ENCODE assay signal across 16 mouse cellular contexts in genomic region chr17:49063789-49064188, GRCm38 (mm10).
DNase-seq lines count a peak whose midpoint lies in the region; ATAC-seq lines count a peak whose summit lies in the region.
"Had no signal": no experiment of that assay in that cellular context is flagged by ENCODE, and none has a peak within 500 bp of the region (broad histone marks: within the 10 kb centered on the region; RNA-seq: fewer than 3 reads in every experiment).

No protein-coding gene starts in this region.

- peak; percentile 67 for ATAC-seq in forebrain, embryonic 13.5 days
- ATAC-seq in forebrain, embryonic 12.5 days (ENCODE audit: low FRiP score): no peak
- ATAC-seq in forebrain, embryonic 16.5 days: peak; percentile 63
- ATAC-seq in midbrain, embryonic 15.5 days (replicated peaks): 0 out of 2 replicates have a peak, but pooled peaks have one; percentile 9
- ATAC-seq in megakaryocyte progenitor cell, adult 5-6 weeks (replicated peaks; ENCODE audit: poor library complexity): no peak
- ATAC-seq: intestine, embryonic 16.5 days had no signal

- H3K27me3 ChIP-seq in forebrain, embryonic 13.5 days: no peaks in the 10 kb centered on the region
- no peaks in the 10 kb centered on the region for H3K27me3 ChIP-seq in forebrain, embryonic 12.5 days
- H3K27me3 ChIP-seq in forebrain, embryonic 16.5 days (replicated peaks; ENCODE audit: control insufficient read depth, insufficient read depth, low read length): no peaks in the 10 kb centered on the region
- no peaks in the 10 kb centered on the region for H3K27me3 ChIP-seq in midbrain, embryonic 15.5 days (replicated peaks)
- H3K27me3 ChIP-seq: embryonic facial prominence, embryonic 13.5 days; megakaryocyte, embryonic 14.5 days had no signal

- DNase-seq in layer of hippocampus, postnatal 14 days (ENCODE audit: low spot score in 2 of 2): peak; percentile 21 to 45
- no peak for DNase-seq in layer of hippocampus, postnatal 36 days
- DNase-seq in retina, embryonic 14.5 days (ENCODE audit: low spot score): no peak
- DNase-seq: adrenal gland, postnatal 10 days; cerebellum, adult 9-11 months; kidney, postnatal 25 days; thymus, adult 2 months had no signal

- no peaks in the 10 kb centered on the region for H3K36me3 ChIP-seq in forebrain, embryonic 13.5 days (ENCODE audit: poor library complexity, severe bottlenecking)
- H3K36me3 ChIP-seq in forebrain, embryonic 12.5 days (replicated peaks): no peaks in the 10 kb centered on the region
- no peaks in the 10 kb centered on the region for H3K36me3 ChIP-seq in forebrain, embryonic 16.5 days (ENCODE audit: control insufficient read depth, insufficient read depth)
- H3K36me3 ChIP-seq in midbrain, embryonic 15.5 days (replicated peaks): no peaks in the 10 kb centered on the region
- H3K36me3 ChIP-seq: embryonic facial prominence, embryonic 13.5 days had no signal

- WGBS in forebrain, embryonic 13.5 days: 49% methylated on average over 3 of the region's 3 CpGs
- WGBS in forebrain, embryonic 12.5 days: 44% methylated on average over 3 of the region's 3 CpGs
- WGBS in forebrain, embryonic 16.5 days: 37% methylated on average over 3 of the region's 3 CpGs
- WGBS in midbrain, embryonic 15.5 days: 34% methylated on average over 3 of the region's 3 CpGs

- no peak overlapping the region for H3K9ac ChIP-seq in forebrain, embryonic 13.5 days
- H3K9ac ChIP-seq in forebrain, embryonic 12.5 days: no peak overlapping the region
- no peak overlapping the region for H3K9ac ChIP-seq in forebrain, embryonic 16.5 days (replicated peaks; ENCODE audit: low read depth, low read length)
- H3K9ac ChIP-seq in midbrain, embryonic 15.5 days: no peak overlapping the region
- H3K9ac ChIP-seq: embryonic facial prominence, embryonic 13.5 days had no signal

- H3K4me2 ChIP-seq in forebrain, embryonic 13.5 days: no peak overlapping the region
- H3K4me2 ChIP-seq in forebrain, embryonic 12.5 days: no peak overlapping the region
- no peak overlapping the region for H3K4me2 ChIP-seq in forebrain, embryonic 16.5 days (ENCODE audit: low read length)
- H3K4me2 ChIP-seq in midbrain, embryonic 15.5 days: no peak overlapping the region
- H3K4me2 ChIP-seq: embryonic facial prominence, embryonic 13.5 days; liver, embryonic 11.5 days had no signal

- H3K4me3 ChIP-seq in forebrain, embryonic 13.5 days: no peak overlapping the region
- no peak overlapping the region for H3K4me3 ChIP-seq in forebrain, embryonic 12.5 days (replicated peaks)
- no peak overlapping the region for H3K4me3 ChIP-seq in forebrain, embryonic 16.5 days (replicated peaks; ENCODE audit: low read length)
- H3K4me3 ChIP-seq in midbrain, embryonic 15.5 days: no peak overlapping the region
- H3K4me3 ChIP-seq: embryonic facial prominence, embryonic 13.5 days; megakaryocyte, embryonic 14.5 days had no signal

- H3K9me3 ChIP-seq in forebrain, embryonic 13.5 days (replicated peaks): no peaks in the 10 kb centered on the region
- no peaks in the 10 kb centered on the region for H3K9me3 ChIP-seq in forebrain, embryonic 12.5 days
- no peaks in the 10 kb centered on the region for H3K9me3 ChIP-seq in forebrain, embryonic 16.5 days (ENCODE audit: control insufficient read depth, low read length)
- H3K9me3 ChIP-seq in midbrain, embryonic 15.5 days: no peaks in the 10 kb centered on the region
- H3K9me3 ChIP-seq: embryonic facial prominence, embryonic 13.5 days had no signal

- peaks cover 18% of the 10 kb centered on the region; the same call in 1 of the 2 replicates for H3K4me1 ChIP-seq in forebrain, embryonic 13.5 days
- H3K4me1 ChIP-seq in forebrain, embryonic 12.5 days: peaks cover 6% of the 10 kb centered on the region; the same call in 1 of the 2 replicates
- H3K4me1 ChIP-seq in forebrain, embryonic 16.5 days (replicated peaks; ENCODE audit: control insufficient read depth, insufficient read depth, low read length): peaks cover 18% of the 10 kb centered on the region
- peaks cover 6% of the 10 kb centered on the region for H3K4me1 ChIP-seq in midbrain, embryonic 15.5 days
- H3K4me1 ChIP-seq: embryonic facial prominence, embryonic 13.5 days; megakaryocyte, embryonic 14.5 days had no signal

- no peak overlapping the region for H3K27ac ChIP-seq in forebrain, embryonic 13.5 days
- no peak overlapping the region for H3K27ac ChIP-seq in forebrain, embryonic 12.5 days
- H3K27ac ChIP-seq in forebrain, embryonic 16.5 days (ENCODE audit: low read length): peak overlapping the region; percentile 51
- H3K27ac ChIP-seq in midbrain, embryonic 15.5 days: no peak overlapping the region
- H3K27ac ChIP-seq: embryonic facial prominence, embryonic 13.5 days had no signal

Comparison
In these comparisons a context has a peak if more than half of its experiments do, and no peak if none do; other contexts are left out.
1. ATAC-seq: peak in forebrain, embryonic 13.5 days (single experiment), forebrain, embryonic 16.5 days (single experiment) and midbrain, embryonic 15.5 days (single experiment); none in forebrain, embryonic 12.5 days (single experiment) and megakaryocyte progenitor cell, adult 5-6 weeks (single experiment).
2. DNase-seq: peak in layer of hippocampus, postnatal 14 days (2 of 2); none in layer of hippocampus, postnatal 36 days (0 of 2) and retina, embryonic 14.5 days (single experiment).